Mouse (Mus musculus): Measurements from ENCODE around the gene Cldn13.
"Not testable (repeated sequence)": the region's sequence is repeated elsewhere in the genome, so short reads cannot be mapped to it uniquely, and the experiment has no call there.

Cldn13 gene

GRCm38 (mm10) chr5:134933686-134934085 lies 18.4 kb upstream of the Cldn13 start:
- DNase-seq (ENCODE audit: low spot score) = not testable (repeated sequence)

GRCm38 (mm10) chr5:134933281-134933680 lies 18.0 kb upstream of the Cldn13 start:
- no peak for DNase-seq (ENCODE audit: low spot score)

GRCm38 (mm10) chr5:134932903-134933276 lies 17.6 kb upstream of the Cldn13 start:
- peak; percentile 87 for DNase-seq (ENCODE audit: low spot score)

- peak; percentile 89 for DNase-seq (ENCODE audit: low spot score)
Measured at GRCm38 (mm10) chr5:134932179-134932902, 17.0 kb upstream of the Cldn13 start, which contains the start of gene Mettl27. TSS of gene Mettl27 (plus strand) at chr5:134932368.

GRCm38 (mm10) chr5:134929988-134930387 lies 14.7 kb upstream of the Cldn13 start:
- no peak for DNase-seq (ENCODE audit: low spot score)

GRCm38 (mm10) chr5:134926726-134927125 lies 11.4 kb upstream of the Cldn13 start:
- DNase-seq (ENCODE audit: low spot score) = no peak

GRCm38 (mm10) chr5:134923141-134923540 lies 7.8 kb upstream of the Cldn13 start:
- DNase-seq (ENCODE audit: low spot score) = no peak

GRCm38 (mm10) chr5:134921106-134921505 lies 5.8 kb upstream of the Cldn13 start:
- DNase-seq (ENCODE audit: low spot score) = peak; percentile 66

GRCm38 (mm10) chr5:134920106-134920687 lies 4.9 kb upstream of the Cldn13 start:
- peak; percentile 52 for DNase-seq (ENCODE audit: low spot score)

- DNase-seq (ENCODE audit: low spot score) = peak; percentile 88
Measured at GRCm38 (mm10) chr5:134919097-134919496, 3.8 kb upstream of the Cldn13 start.

GRCm38 (mm10) chr5:134918071-134918832 lies 2.9 kb upstream of the Cldn13 start:
- DNase-seq (ENCODE audit: low spot score) = peak; percentile 97

GRCm38 (mm10) chr5:134914510-134914909 lies 816 bp downstream of the Cldn13 start:
- peak; percentile 40 for DNase-seq (ENCODE audit: low spot score)

- peak; percentile 90 for DNase-seq (ENCODE audit: low spot score)
Measured at GRCm38 (mm10) chr5:134913753-134914152, 1.6 kb downstream of the Cldn13 start.

GRCm38 (mm10) chr5:134913352-134913751 lies 2.0 kb downstream of the Cldn13 start:
- no peak for DNase-seq (ENCODE audit: low spot score)

- DNase-seq (ENCODE audit: low spot score) = no peak
Measured at GRCm38 (mm10) chr5:134911901-134912300, 3.4 kb downstream of the Cldn13 start.

- peak; percentile 88 for DNase-seq (ENCODE audit: low spot score)
Measured at GRCm38 (mm10) chr5:134907135-134907534, 8.2 kb downstream of the Cldn13 start.

GRCm38 (mm10) chr5:134906633-134907032 lies 8.7 kb downstream of the Cldn13 start, which contains the start of gene Tmem270:
TSS of gene Tmem270 (minus strand) at chr5:134906733.
- no peak for DNase-seq (ENCODE audit: low spot score)

- DNase-seq (ENCODE audit: low spot score) = no peak
Measured at GRCm38 (mm10) chr5:134901644-134902027, 13.7 kb downstream of the Cldn13 start.

GRCm38 (mm10) chr5:134901012-134901643 lies 14.2 kb downstream of the Cldn13 start:
- DNase-seq (ENCODE audit: low spot score) = no peak

- no peak for DNase-seq (ENCODE audit: low spot score)
Measured at GRCm38 (mm10) chr5:134897596-134897995, 17.7 kb downstream of the Cldn13 start.

GRCm38 (mm10) chr5:134896965-134897364 lies 18.4 kb downstream of the Cldn13 start:
- no peak for DNase-seq (ENCODE audit: low spot score)

GRCm38 (mm10) chr5:134895291-134895690 lies 20.0 kb downstream of the Cldn13 start:
- no peak for DNase-seq (ENCODE audit: low spot score)

All from c-Kit-positive CD71-positive TER-119-positive erythroid progenitor cells, embryonic 14.5 days (primary cell).